Mouse (Mus musculus) cortical plate, adult 2 months (tissue): ENCODE measurements at regions not wholly inside any gene's neighbourhood (a gene's known extent, or its start where the extent isn't known, plus 50 kb on each side); places are given as distances from the start of the nearest gene placed in this dataset.

Experiments used
- CTCF ChIP-seq: fragments of 200-500 bp; IDR thresholded peaks from 2 replicates; pipeline ENCODE4 v1.5.1; 2011; ENCODE audit warnings: mild to moderate bottlenecking, control low read depth, low read length; ENCODE audit not compliant: insufficient read depth; ENCODE audit errors: extremely low read depth
- POLR2A ChIP-seq: fragments of 200-500 bp; IDR thresholded peaks from 2 replicates; pipeline ENCODE4 v1.6.1; 2011; ENCODE audit warnings: mild to moderate bottlenecking, low read length, control low read depth; ENCODE audit not compliant: insufficient read depth; ENCODE audit errors: extremely low read depth

DNA sequence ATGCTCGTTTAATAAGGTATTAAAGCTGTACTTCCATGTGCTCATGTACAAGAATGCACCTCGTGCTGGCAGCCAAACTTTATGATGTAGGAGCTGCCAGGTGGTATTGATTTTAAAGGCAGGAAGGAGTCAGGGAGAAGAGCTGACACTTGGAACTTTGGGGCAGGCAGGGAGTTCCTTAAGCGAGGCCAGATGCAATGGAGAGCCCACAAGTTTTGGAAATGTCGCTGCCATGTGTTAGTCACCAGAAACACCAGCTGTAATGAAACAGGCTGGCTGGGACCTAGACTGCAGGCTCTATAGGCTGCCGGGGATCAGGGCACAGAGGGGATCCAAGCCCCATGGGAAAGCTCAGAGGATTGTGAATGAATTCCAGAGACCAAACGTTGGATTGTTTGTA is 233.7 kb downstream of the Matn1 start:
- TF ChIP-seq POLR2A (no peak), CTCF (no peak)
